Mouse (Mus musculus): ENCODE data around the gene Adgrv1.

DNA sequence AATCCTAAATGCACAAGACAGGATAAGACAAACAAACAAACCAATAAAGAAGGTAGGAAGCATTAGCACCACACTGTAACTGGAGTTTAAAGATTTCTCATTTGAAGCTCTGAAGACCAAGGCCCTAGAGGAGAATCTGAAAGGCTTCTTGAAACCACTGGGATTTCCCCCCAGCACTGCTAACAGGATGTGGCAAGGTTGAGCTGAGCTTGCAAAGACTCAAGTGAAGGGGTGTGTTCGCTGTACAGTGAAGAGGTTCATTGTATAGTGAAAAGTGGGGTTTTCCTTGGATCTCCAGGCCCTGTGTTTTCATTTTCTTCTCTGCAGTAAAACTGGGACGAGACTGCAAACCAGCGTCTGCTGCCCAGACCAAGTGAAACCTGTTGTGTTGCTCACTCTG, 456.9 kb downstream of the Adgrv1 start:
- TF ChIP-seq POLR2A (IDR thresholded peaks at IDR 0.05; ENCODE audit: insufficient read depth, low read length) (no peak), CTCF (IDR thresholded peaks at IDR 0.05; ENCODE audit: low read depth, low read length) (no peak)

Measured in ES-Bruce4 (cell line).